Mouse (Mus musculus): ENCODE results near the gene Fam160a1. TPM values are rescaled to one million over a fixed set of nuclear protein-coding genes. Genes with fewer than 3 reads are reported as not detected.

Gene Fam160a1
- 9.5 and 10.9 TPM in 2 replicates for polyA plus RNA-seq (2015; fragmentation: Nextera tagmentation; extraction: Ambion mirVana)

DNA sequence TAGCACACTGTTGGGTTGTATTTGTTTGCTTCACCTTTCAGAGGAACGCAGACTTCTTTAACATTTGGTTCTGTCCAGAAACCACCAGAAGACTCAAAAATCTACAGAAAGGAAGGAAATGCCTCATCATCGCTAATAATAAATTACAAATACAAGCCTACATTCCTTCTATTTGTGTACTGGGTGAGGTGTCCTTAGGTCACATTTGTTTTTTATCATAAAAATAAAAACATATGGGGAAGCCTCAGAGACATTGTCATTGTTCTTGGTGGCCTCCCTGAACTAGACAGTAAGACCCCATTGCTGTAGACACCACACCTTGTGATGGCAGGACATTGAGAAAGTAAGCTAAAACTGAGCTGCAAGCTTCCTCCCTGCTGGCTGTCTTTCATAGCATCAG is at the start of gene Fam160a1:
TSS of gene Fam160a1 (minus strand) at position 101 of the 400 bp plus-strand sequence.
- H3K27ac ChIP-seq: no peak within 1 kb of the TSS
- no peak within 1 kb of the TSS for H3K9ac ChIP-seq
- 79% methylated on average over 2 of the region's 2 CpGs for WGBS
- no peaks in the 10 kb centered on the region for H3K9me3 ChIP-seq
- H3K36me3 ChIP-seq: no peaks in the 10 kb centered on the region
- no peak within 1 kb of the TSS for H3K4me2 ChIP-seq
- ATAC-seq (ENCODE audit: insufficient number of reproducible peaks, low FRiP score, low TSS enrichment, low read depth): no peak
- H3K4me1 ChIP-seq: peaks cover 3% of the 10 kb centered on the region; the same call in 1 of the 2 replicates
- no peaks in the 10 kb centered on the region for H3K27me3 ChIP-seq
- H3K4me3 ChIP-seq: no peak within 1 kb of the TSS

GRCm38 (mm10) chr3:85863996-85864395 is 46.9 kb upstream of the Fam160a1 start:
- Histone ChIP-seq H3K9ac (no peak overlapping the region), H3K9me3 (no peaks in the 10 kb centered on the region), H3K4me3 (no peak overlapping the region), H3K36me3 (no peaks in the 10 kb centered on the region), H3K27me3 (no peaks in the 10 kb centered on the region), H3K27ac (no peak overlapping the region), H3K4me1 (no peaks in the 10 kb centered on the region), H3K4me2 (no peak overlapping the region)
- ATAC-seq (ENCODE audit: insufficient number of reproducible peaks, low FRiP score, low TSS enrichment, low read depth): no peak
- WGBS: 26% methylated on average over 3 of the region's 3 CpGs

- Histone ChIP-seq H3K27ac (no peak overlapping the region), H3K27me3 (no peaks in the 10 kb centered on the region), H3K36me3 (no peaks in the 10 kb centered on the region), H3K9me3 (no peaks in the 10 kb centered on the region), H3K4me2 (no peak overlapping the region), H3K4me1 (peaks cover 6% of the 10 kb centered on the region; the same call in 1 of the 2 replicates), H3K9ac (no peak overlapping the region), H3K4me3 (no peak overlapping the region)
- ATAC-seq (ENCODE audit: insufficient number of reproducible peaks, low FRiP score, low TSS enrichment, low read depth): no peak
- WGBS: 82% methylated on average over 2 of the region's 2 CpGs
Measured at GRCm38 (mm10) chr3:85862886-85863285, 45.8 kb upstream of the Fam160a1 start.

GRCm38 (mm10) chr3:85860996-85861395 is 43.9 kb upstream of the Fam160a1 start:
- no peaks in the 10 kb centered on the region for H3K27me3 ChIP-seq
- no peaks in the 10 kb centered on the region for H3K36me3 ChIP-seq
- 79% methylated on average over 5 of the region's 5 CpGs for WGBS
- H3K27ac ChIP-seq: no peak overlapping the region
- no peak overlapping the region for H3K9ac ChIP-seq
- peaks cover 6% of the 10 kb centered on the region; the same call in 1 of the 2 replicates for H3K4me1 ChIP-seq
- no peak overlapping the region for H3K4me3 ChIP-seq
- ATAC-seq (ENCODE audit: insufficient number of reproducible peaks, low FRiP score, low TSS enrichment, low read depth): no peak
- H3K9me3 ChIP-seq: no peaks in the 10 kb centered on the region
- H3K4me2 ChIP-seq: no peak overlapping the region

DNA sequence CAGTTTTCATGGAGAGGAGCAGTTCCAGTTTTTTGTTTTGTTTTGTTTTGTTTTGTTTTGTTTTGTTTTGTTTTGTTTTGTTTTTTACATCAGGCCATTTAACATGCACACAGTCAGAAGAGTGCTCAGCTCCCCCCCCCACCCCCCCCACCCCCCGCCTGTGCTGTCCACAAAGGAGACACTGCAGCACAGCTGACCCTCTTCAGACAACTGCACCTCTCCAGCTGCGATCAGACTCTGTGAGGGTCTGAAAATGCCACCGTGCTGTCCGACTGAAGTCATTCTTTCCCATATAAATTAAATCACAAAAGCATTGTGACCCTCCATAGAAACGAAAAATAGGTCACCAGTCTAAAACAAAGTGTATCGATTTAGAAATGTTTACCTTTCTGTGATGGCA is 42.2 kb upstream of the Fam160a1 start:
- no peaks in the 10 kb centered on the region for H3K36me3 ChIP-seq
- 82% methylated on average over 6 of the region's 6 CpGs for WGBS
- no peaks in the 10 kb centered on the region for H3K27me3 ChIP-seq
- H3K9ac ChIP-seq: no peak overlapping the region
- no peak overlapping the region for H3K27ac ChIP-seq
- no peaks in the 10 kb centered on the region for H3K9me3 ChIP-seq
- no peak overlapping the region for H3K4me2 ChIP-seq
- no peak for ATAC-seq (ENCODE audit: insufficient number of reproducible peaks, low FRiP score, low TSS enrichment, low read depth)
- peaks cover 6% of the 10 kb centered on the region; the same call in 1 of the 2 replicates for H3K4me1 ChIP-seq
- H3K4me3 ChIP-seq: no peak overlapping the region

- Histone ChIP-seq H3K9me3 (no peaks in the 10 kb centered on the region), H3K9ac (no peak overlapping the region), H3K36me3 (no peaks in the 10 kb centered on the region), H3K4me3 (no peak overlapping the region), H3K4me1 (peaks cover 6% of the 10 kb centered on the region; the same call in 1 of the 2 replicates), H3K27ac (no peak overlapping the region), H3K27me3 (no peaks in the 10 kb centered on the region), H3K4me2 (no peak overlapping the region)
- 61% methylated on average over 11 of the region's 11 CpGs for WGBS
- ATAC-seq (ENCODE audit: insufficient number of reproducible peaks, low FRiP score, low TSS enrichment, low read depth): no peak
Measured at GRCm38 (mm10) chr3:85858140-85859135, 41.3 kb upstream of the Fam160a1 start.

- Histone ChIP-seq H3K9me3 (no peaks in the 10 kb centered on the region), H3K4me2 (no peak overlapping the region), H3K27me3 (no peaks in the 10 kb centered on the region), H3K9ac (no peak overlapping the region), H3K4me3 (no peak overlapping the region), H3K4me1 (peaks cover 6% of the 10 kb centered on the region; the same call in 1 of the 2 replicates), H3K36me3 (no peaks in the 10 kb centered on the region), H3K27ac (no peak overlapping the region)
- WGBS: 48% methylated on average over 4 of the region's 4 CpGs
- no peak for ATAC-seq (ENCODE audit: insufficient number of reproducible peaks, low FRiP score, low TSS enrichment, low read depth)
Measured at GRCm38 (mm10) chr3:85857083-85857482, 40.0 kb upstream of the Fam160a1 start.

DNA sequence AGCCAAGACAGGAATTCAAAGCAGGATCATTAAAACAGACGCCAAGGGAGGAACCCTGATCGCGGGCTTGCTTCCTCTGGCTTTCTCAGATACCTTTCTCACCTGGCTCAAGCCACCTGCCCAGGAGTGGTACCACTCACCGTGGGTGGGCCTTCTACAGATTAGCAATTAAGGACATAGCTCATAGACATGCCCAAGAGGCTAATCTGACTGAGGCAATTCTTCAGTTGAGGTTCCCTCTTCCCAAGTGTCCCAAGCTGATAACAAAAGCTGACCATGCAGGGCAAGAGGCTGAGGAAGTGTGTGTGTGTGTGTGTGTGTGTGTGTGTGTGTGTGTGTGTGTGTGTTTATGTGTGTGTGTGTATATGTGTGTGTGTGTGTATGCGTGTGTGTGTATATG is 38.9 kb upstream of the Fam160a1 start:
- Histone ChIP-seq H3K4me3 (no peak overlapping the region), H3K36me3 (no peaks in the 10 kb centered on the region), H3K27ac (no peak overlapping the region), H3K9ac (no peak overlapping the region), H3K4me1 (peaks cover 6% of the 10 kb centered on the region; the same call in 1 of the 2 replicates), H3K27me3 (no peaks in the 10 kb centered on the region), H3K9me3 (no peaks in the 10 kb centered on the region), H3K4me2 (no peak overlapping the region)
- 75% methylated on average over 5 of the region's 5 CpGs for WGBS
- ATAC-seq (ENCODE audit: insufficient number of reproducible peaks, low FRiP score, low TSS enrichment, low read depth): no peak

- ATAC-seq (ENCODE audit: insufficient number of reproducible peaks, low FRiP score, low TSS enrichment, low read depth): no peak
- 85% methylated on average over 3 of the region's 3 CpGs for WGBS
Measured at GRCm38 (mm10) chr3:85855043-85855442, 38.0 kb upstream of the Fam160a1 start.

GRCm38 (mm10) chr3:85854143-85854542 is 37.1 kb upstream of the Fam160a1 start:
- ATAC-seq (ENCODE audit: insufficient number of reproducible peaks, low FRiP score, low TSS enrichment, low read depth): no peak
- WGBS: 61% methylated on average over 6 of the region's 6 CpGs
- no peaks in the 10 kb centered on the region for H3K9me3 ChIP-seq
- no peak overlapping the region for H3K9ac ChIP-seq
- no peak overlapping the region for H3K4me2 ChIP-seq
- no peak overlapping the region for H3K4me3 ChIP-seq
- H3K27me3 ChIP-seq: no peaks in the 10 kb centered on the region
- peaks cover 6% of the 10 kb centered on the region; the same call in 1 of the 2 replicates for H3K4me1 ChIP-seq
- H3K27ac ChIP-seq: no peak overlapping the region
- no peaks in the 10 kb centered on the region for H3K36me3 ChIP-seq

More at GRCm38 (mm10) chr3:85855043-85855442, 38.0 kb upstream of the Fam160a1 start:
- Histone ChIP-seq H3K27me3 (no peaks in the 10 kb centered on the region), H3K27ac (no peak overlapping the region), H3K4me2 (no peak overlapping the region), H3K4me3 (no peak overlapping the region), H3K9ac (no peak overlapping the region), H3K4me1 (peaks cover 6% of the 10 kb centered on the region; the same call in 1 of the 2 replicates), H3K9me3 (no peaks in the 10 kb centered on the region), H3K36me3 (no peaks in the 10 kb centered on the region)

DNA sequence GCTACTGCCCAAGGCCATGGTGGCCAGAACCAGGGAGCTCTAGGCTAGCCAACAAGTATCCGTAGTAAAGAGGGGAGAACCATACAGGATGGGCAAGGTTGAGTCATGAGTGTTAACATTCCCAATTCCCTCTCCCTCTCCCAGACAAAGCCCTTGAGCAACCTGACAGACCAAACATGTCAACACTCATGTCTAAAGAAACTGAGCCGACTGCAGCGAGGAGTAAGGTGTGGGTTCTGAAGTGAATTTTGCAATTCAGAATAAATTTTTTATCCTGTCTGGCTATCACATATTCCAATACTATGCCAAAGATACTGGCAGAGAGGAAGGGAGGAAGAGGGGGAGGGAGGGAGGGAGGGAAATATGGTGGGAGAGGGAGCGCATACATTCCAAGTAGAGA is 36.6 kb upstream of the Fam160a1 start:
- 79% methylated on average over 4 of the region's 4 CpGs for WGBS
- no peak overlapping the region for H3K27ac ChIP-seq
- H3K27me3 ChIP-seq: no peaks in the 10 kb centered on the region
- H3K9ac ChIP-seq: no peak overlapping the region
- H3K4me2 ChIP-seq: no peak overlapping the region
- no peaks in the 10 kb centered on the region for H3K9me3 ChIP-seq
- H3K4me3 ChIP-seq: no peak overlapping the region
- H3K36me3 ChIP-seq: no peaks in the 10 kb centered on the region
- H3K4me1 ChIP-seq: peaks cover 5% of the 10 kb centered on the region; the same call in 1 of the 2 replicates
- ATAC-seq (ENCODE audit: insufficient number of reproducible peaks, low FRiP score, low TSS enrichment, low read depth): no peak

DNA sequence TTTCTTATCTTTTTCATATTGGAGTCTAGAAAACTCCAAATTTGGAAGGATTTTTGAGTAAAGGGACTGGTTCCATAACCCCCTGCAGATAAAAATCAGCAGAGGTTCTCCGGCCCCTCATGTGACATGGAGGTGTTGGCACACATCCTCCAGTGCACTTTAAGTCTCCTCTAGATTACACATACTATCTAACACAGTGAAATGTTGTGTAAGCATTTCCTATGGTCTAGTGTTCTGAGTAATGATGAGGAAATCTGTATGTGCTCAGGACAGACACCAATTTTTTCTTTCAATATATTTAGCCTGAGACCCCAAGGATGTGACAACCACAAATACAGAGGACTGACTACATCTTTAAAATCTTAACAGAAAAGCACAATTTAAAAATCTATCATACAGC is 33.0 kb upstream of the Fam160a1 start:
- H3K4me2 ChIP-seq: no peak overlapping the region

More for the DNA sequence above, 33.0 kb upstream of the Fam160a1 start:
- WGBS: 74% methylated on average over 1 of the region's 1 CpGs
- ATAC-seq (ENCODE audit: insufficient number of reproducible peaks, low FRiP score, low TSS enrichment, low read depth): no peak
- Histone ChIP-seq H3K27ac (no peak overlapping the region), H3K36me3 (no peaks in the 10 kb centered on the region), H3K27me3 (no peaks in the 10 kb centered on the region), H3K4me1 (no peaks in the 10 kb centered on the region), H3K4me3 (no peak overlapping the region), H3K9ac (no peak overlapping the region), H3K9me3 (no peaks in the 10 kb centered on the region)

All from limb, embryonic 15.5 days (tissue).